Mouse (Mus musculus): ENCODE results near the gene B430305J03Rik. TPM values are rescaled to one million over a fixed set of nuclear protein-coding genes. Genes with fewer than 3 reads are reported as not detected.

The B430305J03Rik gene
- 0.06 TPM in 2 replicates for polyA plus RNA-seq (2012; rRNA removed)

DNA sequence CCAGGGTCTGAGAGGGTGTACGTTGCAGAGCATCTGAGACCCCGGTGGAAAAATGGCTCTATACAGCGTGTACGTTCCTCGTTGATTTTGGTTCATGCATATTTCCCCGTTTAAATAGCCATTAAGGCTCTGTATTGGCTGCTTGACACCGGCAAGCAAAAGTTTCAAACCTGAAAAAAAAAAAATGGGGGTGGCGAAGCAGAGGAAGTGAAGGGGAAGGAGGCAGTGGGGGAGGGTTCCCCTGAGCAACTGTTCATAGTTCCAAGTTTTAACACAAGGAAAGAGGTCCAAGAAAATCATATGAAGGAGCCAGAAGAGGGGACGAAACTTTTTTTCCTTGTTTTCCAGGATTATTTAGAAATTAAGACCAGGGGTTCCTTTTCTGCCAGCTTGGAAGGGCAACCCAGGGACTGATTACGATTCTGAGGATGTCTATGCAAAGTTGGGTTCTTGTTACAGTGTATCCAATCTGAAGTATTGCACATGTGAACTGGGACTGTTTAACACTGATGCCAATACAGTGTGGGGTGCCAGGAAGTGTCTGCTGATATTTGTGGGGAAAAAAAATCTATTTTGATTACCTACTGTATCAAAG lies at the start of gene B430305J03Rik:
Gene B430305J03Rik (minus strand): TSS at position 173 of the 595 bp plus-strand sequence.

DNA sequence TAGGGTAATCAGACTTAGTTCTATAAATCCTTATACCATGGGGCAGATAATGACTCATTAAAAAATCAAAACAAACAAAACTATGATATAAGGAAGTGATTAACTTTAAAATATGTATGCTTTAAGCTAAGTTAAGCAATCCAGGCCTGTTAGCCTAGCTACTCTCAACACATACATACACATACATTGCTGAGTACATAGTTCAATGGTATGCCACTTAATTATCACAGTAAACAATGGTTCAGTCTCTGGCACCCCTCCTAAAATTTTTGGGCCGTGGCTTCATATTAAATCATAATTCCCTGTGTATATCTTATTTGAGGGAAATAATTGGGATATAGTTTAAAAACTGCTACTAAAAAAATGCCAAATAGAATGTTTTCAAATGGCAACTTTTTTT lies 4.4 kb downstream of the B430305J03Rik start, which contains the start of gene Rap2b:
Gene Rap2b (plus strand): TSS at position 301 of the 400 bp plus-strand sequence.

Other genes starting within 250 kb of the B430305J03Rik start
- 1.5 and 1.8 TPM in 2 replicates for gene Rap2b, start 4.3 kb downstream of the B430305J03Rik start, polyA plus RNA-seq (2012; rRNA removed)